Mouse (Mus musculus) ES-Bruce4 (cell line): Measurements from ENCODE around the gene Sgta.
A peak's percentile ranks its signal among the peaks of the same experiment; 100 is the strongest.

Experiments used
- CTCF ChIP-seq: IDR thresholded peaks from one replicate; pipeline ENCODE4 v1.8.1; 2011; ENCODE audit warnings: low read depth, low read length
- EP300 ChIP-seq: IDR thresholded peaks from 2 replicates; pipeline ENCODE4 v1.6.1; 2011; ENCODE audit warnings: low read depth, low read length; ENCODE audit not compliant: insufficient read depth
- POLR2A ChIP-seq: IDR thresholded peaks from one replicate; pipeline ENCODE4 v1.8.1; 2011; ENCODE audit warnings: low read length; ENCODE audit not compliant: insufficient read depth

GRCm38 (mm10) chr10:81014393-81015384 lies 45.3 kb downstream of the Sgta start, which contains the start of gene Gng7:
- TF ChIP-seq EP300 (no peak), CTCF (no peak), POLR2A (peak; percentile 75)
